Mouse (Mus musculus): Measurements from ENCODE around the gene Uvrag. TPM values are rescaled to one million over a fixed set of nuclear protein-coding genes. Genes with fewer than 3 reads are reported as not detected.

The Uvrag gene
- polyA plus RNA-seq, 1 experiment from 2014 or later: 15.6 TPM

- Histone ChIP-seq H3K9ac (replicated peaks) (no peak overlapping the region), H3K4me1 (peaks cover 19% of the 10 kb centered on the region), H3K36me3 (no peaks in the 10 kb centered on the region), H3K27ac (replicated peaks) (no peak overlapping the region), H3K4me3 (replicated peaks) (no peak overlapping the region), H3K9me3 (replicated peaks) (no peaks in the 10 kb centered on the region), H3K4me2 (no peak overlapping the region), H3K27me3 (replicated peaks) (peaks cover 4% of the 10 kb centered on the region; the same call in 1 of the 2 replicates)
- no peak for ATAC-seq (ENCODE audit: low FRiP score)
- 70% methylated on average over 5 of the region's 5 CpGs for WGBS
These were observed 36.4 kb upstream of the Uvrag start for GRCm38 (mm10) chr7:99177386-99177785.

DNA sequence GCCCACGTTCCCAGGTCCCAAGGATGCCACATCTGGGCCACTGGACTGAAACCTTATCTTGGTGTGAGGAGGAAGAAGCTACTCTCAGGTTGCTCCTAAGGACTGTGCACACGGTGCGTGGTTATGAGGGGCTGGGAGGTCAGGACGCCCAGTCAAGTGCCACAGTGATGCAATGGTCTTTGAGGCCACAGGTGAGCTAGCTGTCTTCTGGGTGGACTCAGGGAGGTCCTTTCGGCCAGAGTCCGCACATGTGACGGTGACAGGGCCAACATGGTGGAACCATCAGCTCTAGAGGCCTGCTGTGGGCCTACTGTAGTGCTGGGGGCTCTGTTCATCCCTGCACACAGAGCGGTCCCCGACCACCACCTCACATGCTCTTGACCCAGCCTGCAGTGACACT lies 34.7 kb upstream of the Uvrag start:
- H3K4me3 ChIP-seq (replicated peaks): no peak overlapping the region
- H3K9ac ChIP-seq (replicated peaks): no peak overlapping the region
- peaks cover 8% of the 10 kb centered on the region for H3K4me1 ChIP-seq
- H3K4me2 ChIP-seq: no peak overlapping the region
- no peak overlapping the region for H3K27ac ChIP-seq (replicated peaks)
- H3K36me3 ChIP-seq: no peaks in the 10 kb centered on the region
- H3K9me3 ChIP-seq (replicated peaks): no peaks in the 10 kb centered on the region
- WGBS: 96% methylated on average over 9 of the region's 9 CpGs
- no peaks in the 10 kb centered on the region for H3K27me3 ChIP-seq (replicated peaks)
- no peak for ATAC-seq (ENCODE audit: low FRiP score)

GRCm38 (mm10) chr7:99175118-99175517 lies 34.2 kb upstream of the Uvrag start:
- H3K4me2 ChIP-seq: no peak overlapping the region
- no peaks in the 10 kb centered on the region for H3K27me3 ChIP-seq (replicated peaks)
- H3K4me3 ChIP-seq (replicated peaks): no peak overlapping the region
- H3K9me3 ChIP-seq (replicated peaks): no peaks in the 10 kb centered on the region
- H3K27ac ChIP-seq (replicated peaks): no peak overlapping the region
- 84% methylated on average over 11 of the region's 11 CpGs for whole genome bisulfite sequencing
- peaks cover 5% of the 10 kb centered on the region; the same call in 1 of the 2 replicates for H3K4me1 ChIP-seq
- no peak for ATAC-seq (ENCODE audit: low FRiP score)
- H3K9ac ChIP-seq (replicated peaks): no peak overlapping the region
- H3K36me3 ChIP-seq: no peaks in the 10 kb centered on the region

DNA sequence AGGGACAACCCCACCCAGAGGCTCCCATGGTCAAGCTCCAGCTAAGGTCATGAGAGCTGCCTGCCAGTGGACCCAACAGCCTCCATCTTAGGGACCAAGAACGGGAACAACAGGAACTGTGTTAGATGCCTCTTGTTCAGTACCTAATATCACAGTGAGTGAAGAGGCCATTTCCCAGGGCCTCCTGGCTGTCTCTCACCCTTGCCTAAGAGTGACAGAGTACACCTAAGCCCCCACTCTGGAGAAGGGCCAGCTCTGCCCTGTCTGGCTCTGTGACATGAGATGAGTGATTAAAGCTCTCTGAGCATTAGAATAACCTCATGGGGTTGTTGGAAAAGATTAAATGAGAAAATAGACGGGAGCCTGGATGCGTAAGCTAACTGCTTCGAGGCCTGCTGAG lies 33.1 kb upstream of the Uvrag start:
- Histone ChIP-seq H3K4me1 (0 out of 2 replicates have a peak, but pooled peaks cover 3% of the 10 kb centered on the region), H3K36me3 (no peaks in the 10 kb centered on the region), H3K9ac (replicated peaks) (no peak overlapping the region), H3K27me3 (replicated peaks) (no peaks in the 10 kb centered on the region), H3K9me3 (replicated peaks) (no peaks in the 10 kb centered on the region), H3K27ac (replicated peaks) (no peak overlapping the region), H3K4me3 (replicated peaks) (no peak overlapping the region), H3K4me2 (no peak overlapping the region)
- 72% methylated on average over 4 of the region's 4 CpGs for WGBS
- ATAC-seq (ENCODE audit: low FRiP score): no peak

DNA sequence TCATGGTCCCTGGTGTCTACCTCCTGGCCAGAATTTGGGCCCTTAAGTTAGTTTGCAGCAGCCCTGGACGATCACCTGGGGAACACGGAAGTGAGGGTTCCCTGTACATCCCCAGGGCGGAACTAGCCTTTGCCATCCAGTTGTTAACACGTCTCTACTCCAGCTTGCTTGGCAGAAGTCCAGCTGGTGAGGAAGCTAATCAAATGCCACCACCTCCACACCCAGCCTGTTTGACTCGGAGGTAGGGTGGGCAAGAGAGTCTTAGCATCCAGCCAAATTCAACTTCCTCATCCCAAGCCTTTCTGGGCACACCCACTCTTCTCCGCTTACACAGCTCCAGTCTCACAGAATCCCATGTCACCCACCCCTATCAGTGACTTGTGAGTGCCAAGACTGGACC lies 32.0 kb upstream of the Uvrag start:
- Histone ChIP-seq H3K9me3 (replicated peaks) (no peaks in the 10 kb centered on the region), H3K27ac (replicated peaks) (no peak overlapping the region), H3K9ac (replicated peaks) (no peak overlapping the region), H3K27me3 (replicated peaks) (no peaks in the 10 kb centered on the region), H3K36me3 (no peaks in the 10 kb centered on the region), H3K4me3 (replicated peaks) (no peak overlapping the region), H3K4me1 (0 out of 2 replicates have a peak, but pooled peaks cover 2% of the 10 kb centered on the region), H3K4me2 (no peak overlapping the region)
- WGBS: 81% methylated on average over 6 of the region's 6 CpGs
- ATAC-seq (ENCODE audit: low FRiP score): no peak

DNA sequence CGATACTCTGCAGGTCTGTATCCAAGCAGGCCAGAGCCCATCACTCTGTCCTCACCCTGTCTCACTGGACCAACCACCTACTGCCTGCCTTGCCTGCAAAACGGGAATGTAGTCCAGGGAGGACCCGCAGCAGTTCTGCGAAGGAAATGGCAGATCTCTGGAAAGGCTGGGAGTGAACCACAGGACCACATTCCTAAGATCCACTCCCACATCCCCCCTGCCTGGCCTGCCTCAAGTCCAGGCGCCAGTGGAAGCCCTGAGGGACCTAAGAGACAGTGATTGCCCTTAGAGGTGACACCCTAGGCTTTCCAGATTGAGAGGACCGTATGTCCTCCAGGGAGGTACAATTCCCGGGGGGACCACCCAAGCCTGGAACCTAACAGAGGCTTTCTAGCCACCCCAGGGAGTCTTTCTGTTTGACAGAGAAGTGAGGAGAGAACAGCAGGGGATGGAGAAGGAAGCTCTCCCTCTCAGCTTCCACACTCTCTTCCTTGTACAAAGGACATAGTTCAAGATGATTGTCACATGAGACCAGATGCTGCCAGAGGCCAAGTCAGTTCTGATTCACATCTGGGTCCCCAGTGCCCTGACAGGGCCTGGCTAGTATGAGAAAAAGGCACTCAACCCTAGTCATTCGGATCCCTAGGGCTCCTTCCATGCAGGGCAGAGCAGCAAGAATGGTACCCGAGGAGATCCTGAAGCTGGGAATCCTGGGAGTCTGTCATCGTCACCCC lies 31.0 kb upstream of the Uvrag start:
- no peak for ATAC-seq (ENCODE audit: low FRiP score)
- Histone ChIP-seq H3K27ac (replicated peaks) (no peak overlapping the region), H3K36me3 (no peaks in the 10 kb centered on the region), H3K9ac (replicated peaks) (no peak overlapping the region), H3K4me2 (no peak overlapping the region), H3K9me3 (replicated peaks) (no peaks in the 10 kb centered on the region), H3K4me3 (replicated peaks) (no peak overlapping the region), H3K27me3 (replicated peaks) (no peaks in the 10 kb centered on the region), H3K4me1 (no peaks in the 10 kb centered on the region)
- WGBS: 76% methylated on average over 10 of the region's 10 CpGs

GRCm38 (mm10) chr7:99170519-99170918 lies 29.6 kb upstream of the Uvrag start:
- Histone ChIP-seq H3K9ac (replicated peaks) (no peak overlapping the region), H3K4me1 (no peaks in the 10 kb centered on the region), H3K27me3 (replicated peaks) (no peaks in the 10 kb centered on the region), H3K4me3 (replicated peaks) (no peak overlapping the region), H3K9me3 (replicated peaks) (no peaks in the 10 kb centered on the region), H3K27ac (replicated peaks) (no peak overlapping the region), H3K36me3 (no peaks in the 10 kb centered on the region), H3K4me2 (no peak overlapping the region)
- no peak for ATAC-seq (ENCODE audit: low FRiP score)
- 96% methylated on average over 6 of the region's 6 CpGs for WGBS

GRCm38 (mm10) chr7:99169717-99170403 lies 28.9 kb upstream of the Uvrag start:
- H3K4me2 ChIP-seq: no peak overlapping the region
- H3K27me3 ChIP-seq (replicated peaks): no peaks in the 10 kb centered on the region
- no peaks in the 10 kb centered on the region for H3K9me3 ChIP-seq (replicated peaks)
- H3K4me1 ChIP-seq: no peaks in the 10 kb centered on the region
- no peak overlapping the region for H3K27ac ChIP-seq (replicated peaks)
- 77% methylated on average over 9 of the region's 9 CpGs for WGBS
- H3K9ac ChIP-seq (replicated peaks): no peak overlapping the region
- H3K4me3 ChIP-seq (replicated peaks): no peak overlapping the region
- H3K36me3 ChIP-seq: no peaks in the 10 kb centered on the region
- ATAC-seq (ENCODE audit: low FRiP score): no peak

GRCm38 (mm10) chr7:99168756-99169155 lies 27.8 kb upstream of the Uvrag start:
- H3K4me2 ChIP-seq: no peak overlapping the region
- H3K9me3 ChIP-seq (replicated peaks): no peaks in the 10 kb centered on the region
- H3K4me3 ChIP-seq (replicated peaks): no peak overlapping the region
- ATAC-seq (ENCODE audit: low FRiP score): no peak
- 88% methylated on average over 6 of the region's 6 CpGs for WGBS
- H3K4me1 ChIP-seq: no peaks in the 10 kb centered on the region
- H3K27me3 ChIP-seq (replicated peaks): no peaks in the 10 kb centered on the region
- H3K36me3 ChIP-seq: no peaks in the 10 kb centered on the region
- no peak overlapping the region for H3K9ac ChIP-seq (replicated peaks)
- H3K27ac ChIP-seq (replicated peaks): no peak overlapping the region

- Histone ChIP-seq H3K4me3 (replicated peaks) (no peak overlapping the region), H3K4me2 (no peak overlapping the region), H3K9ac (replicated peaks) (no peak overlapping the region), H3K4me1 (no peaks in the 10 kb centered on the region), H3K36me3 (no peaks in the 10 kb centered on the region), H3K27me3 (replicated peaks) (no peaks in the 10 kb centered on the region), H3K9me3 (replicated peaks) (no peaks in the 10 kb centered on the region), H3K27ac (replicated peaks) (no peak overlapping the region)
- no peak for ATAC-seq (ENCODE audit: low FRiP score)
- WGBS: 57% methylated on average over 5 of the region's 5 CpGs
These were observed 27.0 kb upstream of the Uvrag start for GRCm38 (mm10) chr7:99167939-99168338.

DNA sequence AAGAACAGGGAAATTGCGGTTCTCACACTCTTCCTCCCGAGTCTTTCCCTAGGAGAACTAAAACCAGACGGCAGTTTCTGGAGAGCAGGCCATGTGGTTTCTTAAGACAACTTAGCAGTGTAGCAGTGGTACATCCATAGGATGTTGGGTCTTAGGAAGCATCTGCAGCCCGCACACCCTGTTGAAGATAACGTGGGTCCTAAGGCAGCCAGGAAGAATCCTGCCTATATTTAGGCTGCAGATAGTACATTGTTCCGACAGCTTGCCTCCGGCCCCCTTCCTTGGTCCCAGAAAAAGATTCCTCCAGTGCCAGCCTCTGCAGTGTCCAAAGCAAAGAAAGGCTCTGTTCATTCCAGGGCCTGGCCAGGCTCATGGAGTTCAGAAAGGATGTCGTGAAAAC lies 25.2 kb upstream of the Uvrag start:
- Histone ChIP-seq H3K27me3 (replicated peaks) (no peaks in the 10 kb centered on the region), H3K9me3 (replicated peaks) (no peaks in the 10 kb centered on the region), H3K4me1 (no peaks in the 10 kb centered on the region), H3K4me3 (replicated peaks) (no peak overlapping the region), H3K27ac (replicated peaks) (no peak overlapping the region), H3K4me2 (no peak overlapping the region), H3K36me3 (no peaks in the 10 kb centered on the region), H3K9ac (replicated peaks) (no peak overlapping the region)
- no peak for ATAC-seq (ENCODE audit: low FRiP score)
- 91% methylated on average over 8 of the region's 8 CpGs for WGBS

DNA sequence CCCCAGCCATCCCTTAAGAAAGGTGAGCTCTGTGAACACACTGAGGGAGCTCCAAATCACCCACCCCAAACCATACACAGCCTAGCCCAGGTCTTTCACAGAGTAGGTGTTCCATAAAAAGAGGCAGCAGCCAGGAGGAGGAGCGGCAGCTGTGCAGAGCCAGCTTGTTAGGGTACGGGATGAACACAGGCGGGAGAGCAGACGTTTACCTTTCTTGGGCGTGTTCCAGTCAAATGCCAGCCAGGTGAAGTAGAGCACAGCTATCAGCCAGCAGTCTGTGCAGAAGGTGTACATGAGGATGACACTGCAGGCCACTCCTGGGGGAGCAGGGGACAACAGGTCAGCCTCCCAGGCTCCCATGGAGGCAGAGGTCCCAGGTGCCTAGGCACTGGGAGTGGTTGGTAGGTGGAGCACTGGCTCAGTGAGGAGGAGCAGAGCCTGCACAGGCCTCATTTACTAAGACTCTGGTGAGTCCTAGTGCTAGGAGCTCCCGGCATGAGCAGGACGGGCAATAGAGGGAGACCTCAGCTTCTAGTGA lies 24.0 kb upstream of the Uvrag start:
- Histone ChIP-seq H3K27ac (replicated peaks) (no peak overlapping the region), H3K4me3 (replicated peaks) (no peak overlapping the region), H3K36me3 (no peaks in the 10 kb centered on the region), H3K9ac (replicated peaks) (no peak overlapping the region), H3K4me1 (no peaks in the 10 kb centered on the region), H3K27me3 (replicated peaks) (no peaks in the 10 kb centered on the region), H3K9me3 (replicated peaks) (no peaks in the 10 kb centered on the region), H3K4me2 (no peak overlapping the region)
- 82% methylated on average over 7 of the region's 7 CpGs for WGBS
- no peak for ATAC-seq (ENCODE audit: low FRiP score)

Measured in neural tube, embryonic 15.5 days (tissue).